ENCODE assay signal across 20 mouse cellular contexts in the genomic region with DNA sequence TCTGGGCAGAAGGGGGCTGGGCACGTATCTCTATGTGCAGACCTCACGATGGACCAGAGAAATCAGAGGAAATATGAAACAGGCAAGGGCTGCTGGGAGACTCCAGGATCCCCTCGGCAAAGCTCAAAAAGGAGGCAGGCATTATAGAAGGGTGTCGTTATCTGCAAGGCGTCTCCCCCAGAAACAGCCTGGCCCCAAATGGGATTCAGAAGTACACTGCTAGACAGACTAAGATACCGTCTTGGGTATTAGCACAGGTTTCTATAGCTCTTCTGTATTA.
DNase-seq lines count a peak whose midpoint lies in the region; ATAC-seq lines count a peak whose summit lies in the region.
"Had no signal": no experiment of that assay in that cellular context is flagged by ENCODE, and none has a peak within 500 bp of the region (broad histone marks: within the 10 kb centered on the region; RNA-seq: fewer than 3 reads in every experiment).

No protein-coding gene starts in this region.

- no peak for DNase-seq in forebrain, embryonic 10.5 days (ENCODE audit: extremely low spot score, low spot score)
- DNase-seq in adipocyte (ENCODE audit: low spot score) = no peak
- DNase-seq in gastrocnemius, postnatal 4 days (ENCODE audit: low spot score in 2 of 2) = no peak
- no peak for DNase-seq in lung, postnatal 36 days
- DNase-seq: adrenal gland, postnatal 10 days; cerebellum, adult 11-12 months; heart, adult 11 months; heart, postnatal 4 days; kidney, adult 11 months; kidney, postnatal 14 days; liver, embryonic 13.5 days; right cerebral cortex, postnatal 4 days; thymus, postnatal 25 days had no signal

- H3K4me1 ChIP-seq in forebrain, embryonic 10.5 days = peaks cover 35% of the 10 kb centered on the region
- peaks cover 22% of the 10 kb centered on the region for H3K4me1 ChIP-seq in forebrain, embryonic 16.5 days (replicated peaks; ENCODE audit: control insufficient read depth, insufficient read depth, low read length)
- peaks cover 10% of the 10 kb centered on the region for H3K4me1 ChIP-seq in hindbrain, embryonic 16.5 days (ENCODE audit: control insufficient read depth, insufficient read depth, low read depth, low read length)
- peaks cover 26% of the 10 kb centered on the region for H3K4me1 ChIP-seq in midbrain, embryonic 16.5 days (ENCODE audit: control insufficient read depth, insufficient read depth, low read length)
- H3K4me1 ChIP-seq: liver, embryonic 13.5 days; megakaryocyte, embryonic 14.5 days had no signal

- H3K4me3 ChIP-seq in forebrain, embryonic 10.5 days = no peak overlapping the region; the same call in 1 of the 2 replicates
- H3K4me3 ChIP-seq in forebrain, embryonic 16.5 days (replicated peaks; ENCODE audit: low read length) = no peak overlapping the region
- no peak overlapping the region for H3K4me3 ChIP-seq in hindbrain, embryonic 16.5 days (ENCODE audit: low read length)
- no peak overlapping the region for H3K4me3 ChIP-seq in midbrain, embryonic 16.5 days (ENCODE audit: low read depth, low read length)
- H3K4me3 ChIP-seq: left cerebral cortex, adult 2 months; liver, embryonic 13.5 days; megakaryocyte, embryonic 14.5 days had no signal

- H3K9ac ChIP-seq in forebrain, embryonic 16.5 days (replicated peaks; ENCODE audit: low read depth, low read length) = no peak overlapping the region; the same call in 1 of the 2 replicates
- no peak overlapping the region for H3K9ac ChIP-seq in hindbrain, embryonic 16.5 days (ENCODE audit: low read depth, low read length)
- peak overlapping the region; percentile 58 for H3K9ac ChIP-seq in midbrain, embryonic 16.5 days (ENCODE audit: low read depth, low read length)
- H3K9ac ChIP-seq: liver, embryonic 13.5 days had no signal

- WGBS in forebrain, embryonic 10.5 days = 48% methylated on average over 6 of the region's 6 CpGs
- 8% methylated on average over 6 of the region's 6 CpGs for WGBS in forebrain, embryonic 16.5 days
- 28% methylated on average over 6 of the region's 6 CpGs for WGBS in hindbrain, embryonic 16.5 days
- WGBS in midbrain, embryonic 16.5 days = 13% methylated on average over 6 of the region's 6 CpGs

- peaks cover 23% of the 10 kb centered on the region for H3K36me3 ChIP-seq in forebrain, embryonic 10.5 days (replicated peaks)
- no peaks in the 10 kb centered on the region for H3K36me3 ChIP-seq in forebrain, embryonic 16.5 days (ENCODE audit: control insufficient read depth, insufficient read depth)
- H3K36me3 ChIP-seq in hindbrain, embryonic 16.5 days (ENCODE audit: control insufficient read depth, insufficient read depth, low read length) = no peaks in the 10 kb centered on the region
- H3K36me3 ChIP-seq in midbrain, embryonic 16.5 days (ENCODE audit: control insufficient read depth, insufficient read depth, low read length) = no peaks in the 10 kb centered on the region
- H3K36me3 ChIP-seq: liver, embryonic 13.5 days had no signal

- peak; percentile 39; the same call in 1 of the 2 replicates for ATAC-seq in forebrain, embryonic 16.5 days
- ATAC-seq in hindbrain, embryonic 16.5 days = 0 out of 2 replicates have a peak, but pooled peaks have one; percentile 1
- ATAC-seq in midbrain, embryonic 16.5 days = peak; percentile 66
- ATAC-seq: lung, postnatal 0 days had no signal

- H3K4me2 ChIP-seq in forebrain, embryonic 16.5 days (ENCODE audit: low read length) = no peak overlapping the region
- H3K4me2 ChIP-seq in hindbrain, embryonic 16.5 days (ENCODE audit: low read length) = no peak overlapping the region
- 0 out of 2 replicates have a peak overlapping the region, but pooled peaks have one; percentile 14 for H3K4me2 ChIP-seq in midbrain, embryonic 16.5 days (ENCODE audit: low read length)
- H3K4me2 ChIP-seq: liver, embryonic 13.5 days had no signal

- H3K9me3 ChIP-seq in forebrain, embryonic 10.5 days = no peaks in the 10 kb centered on the region; the same call in 1 of the 2 replicates
- H3K9me3 ChIP-seq in forebrain, embryonic 16.5 days (ENCODE audit: control insufficient read depth, low read length) = no peaks in the 10 kb centered on the region
- H3K9me3 ChIP-seq in hindbrain, embryonic 16.5 days (ENCODE audit: control insufficient read depth, low read length) = no peaks in the 10 kb centered on the region
- H3K9me3 ChIP-seq in midbrain, embryonic 16.5 days (replicated peaks; ENCODE audit: control insufficient read depth, low read length, poor library complexity, severe bottlenecking) = no peaks in the 10 kb centered on the region
- H3K9me3 ChIP-seq: liver, embryonic 13.5 days had no signal

- H3K27me3 ChIP-seq in forebrain, embryonic 10.5 days (ENCODE audit: poor library complexity, severe bottlenecking) = no peaks in the 10 kb centered on the region
- H3K27me3 ChIP-seq in forebrain, embryonic 16.5 days (replicated peaks; ENCODE audit: control insufficient read depth, insufficient read depth, low read length) = no peaks in the 10 kb centered on the region
- no peaks in the 10 kb centered on the region for H3K27me3 ChIP-seq in hindbrain, embryonic 16.5 days (replicated peaks; ENCODE audit: control insufficient read depth, insufficient read depth, low read length)
- no peaks in the 10 kb centered on the region for H3K27me3 ChIP-seq in midbrain, embryonic 16.5 days (ENCODE audit: control insufficient read depth, insufficient read depth, low read depth, low read length)
- H3K27me3 ChIP-seq: CH12.LX; liver, embryonic 13.5 days had no signal

- peak overlapping the region; percentile 44 for H3K27ac ChIP-seq in forebrain, embryonic 10.5 days
- H3K27ac ChIP-seq in forebrain, embryonic 16.5 days (ENCODE audit: low read length) = peak overlapping the region; percentile 57
- H3K27ac ChIP-seq in hindbrain, embryonic 16.5 days (ENCODE audit: low read depth, low read length) = peak overlapping the region; percentile 3; the same call in 1 of the 2 replicates
- H3K27ac ChIP-seq in midbrain, embryonic 16.5 days (ENCODE audit: low read length) = peak overlapping the region; percentile 84
- H3K27ac ChIP-seq: left cerebral cortex, adult 2 months; liver, embryonic 13.5 days had no signal

Comparison
In these comparisons a context has a peak if more than half of its experiments do, and no peak if none do; other contexts are left out.
1. H3K27ac ChIP-seq: peak in every context shown above with its lines; median percentile 84 in midbrain, embryonic 16.5 days; 57 in forebrain, embryonic 16.5 days; 44 in forebrain, embryonic 10.5 days; 3 in hindbrain, embryonic 16.5 days.
2. ATAC-seq: peak in every context shown above with its lines; median percentile 66 in midbrain, embryonic 16.5 days; 39 in forebrain, embryonic 16.5 days; 1 in hindbrain, embryonic 16.5 days.